Mouse (Mus musculus) cortical plate, adult 2 months (tissue): Measurements from ENCODE around the gene 1700016H13Rik.

Source experiments
- CTCF ChIP-seq: fragments of 200-500 bp; IDR thresholded peaks from 2 replicates; pipeline ENCODE4 v1.5.1; 2011; ENCODE audit warnings: mild to moderate bottlenecking, control low read depth, low read length; ENCODE audit not compliant: insufficient read depth; ENCODE audit errors: extremely low read depth
- POLR2A ChIP-seq: fragments of 200-500 bp; IDR thresholded peaks from 2 replicates; pipeline ENCODE4 v1.6.1; 2011; ENCODE audit warnings: mild to moderate bottlenecking, low read length, control low read depth; ENCODE audit not compliant: insufficient read depth; ENCODE audit errors: extremely low read depth

DNA sequence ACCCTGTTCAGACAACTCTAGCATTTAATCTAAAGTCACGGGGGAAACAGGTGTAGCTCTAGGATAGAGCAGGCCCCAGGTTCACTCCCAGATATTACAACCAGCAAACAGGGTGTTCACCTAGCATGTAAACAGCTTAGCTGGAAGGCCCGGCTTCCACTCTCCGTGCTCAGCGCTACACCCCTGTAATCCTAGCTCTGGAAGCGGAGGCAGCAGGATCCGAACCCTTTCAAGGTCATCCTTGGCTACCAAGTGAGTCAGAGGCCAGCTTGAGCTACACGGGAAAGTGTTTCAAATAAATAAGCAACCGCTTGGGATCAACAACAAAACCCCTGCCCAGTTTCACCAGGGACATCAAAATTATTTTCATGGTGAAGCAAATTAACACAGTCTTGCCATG, 34.4 kb upstream of the 1700016H13Rik start:
- TF ChIP-seq CTCF (no peak), POLR2A (no peak)
